Mouse (Mus musculus): ENCODE measurements around the gene Mapkap1.

The Mapkap1 gene

DNA sequence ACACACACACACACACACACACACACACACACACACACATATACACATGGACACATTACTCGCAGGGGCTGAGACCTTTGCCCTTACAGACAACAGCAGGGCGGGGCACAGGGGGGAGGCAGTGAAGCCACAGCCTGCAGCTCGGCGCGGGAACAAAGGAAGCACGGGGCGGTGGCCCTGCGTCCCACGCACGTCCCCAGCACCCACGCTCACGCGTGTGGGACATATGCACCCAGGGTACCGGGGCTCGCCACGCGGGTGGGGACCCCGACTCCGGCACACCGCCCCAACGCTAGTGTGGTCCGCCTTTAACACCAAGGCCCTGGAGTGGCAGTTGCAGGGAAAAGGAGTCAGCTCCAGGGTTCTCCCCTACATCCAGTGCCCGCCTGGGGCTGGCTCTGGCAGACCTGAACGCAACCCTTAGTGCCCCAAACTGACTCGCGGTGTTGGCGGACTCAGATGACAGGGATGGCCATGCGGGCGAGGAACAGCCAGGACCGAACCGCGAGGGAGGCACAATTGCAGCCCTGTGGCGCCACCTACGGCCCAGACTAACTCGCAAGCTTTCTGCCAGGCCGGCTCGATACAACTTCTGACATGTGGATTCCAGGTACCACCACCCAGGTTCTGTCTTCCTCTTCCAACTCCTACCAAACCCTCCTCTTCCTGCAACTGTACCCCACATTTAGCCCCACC, 232.5 kb downstream of the Mapkap1 start:
- DNase-seq = peak; percentile 84 to 87

DNA sequence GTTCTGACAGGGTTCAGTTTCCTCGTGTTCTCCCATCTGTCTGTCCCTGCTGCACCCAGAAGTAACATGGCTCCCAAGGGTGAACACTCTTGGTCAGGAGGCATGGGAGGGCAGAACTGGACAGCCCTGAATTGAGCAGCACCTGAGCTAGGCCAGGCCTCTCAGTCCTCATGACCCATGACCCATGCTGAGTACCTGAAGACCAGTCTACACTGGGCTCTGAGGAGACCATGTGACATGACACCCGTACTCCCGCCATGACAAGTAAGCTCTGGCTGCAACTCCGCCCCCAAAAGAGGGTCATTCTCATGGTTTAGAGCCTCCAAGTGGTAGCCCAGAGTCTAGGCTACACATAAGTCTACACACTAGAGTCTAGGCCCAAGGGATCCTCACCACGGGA, 233.2 kb downstream of the Mapkap1 start:
- no peak for DNase-seq

- DNase-seq = peak; percentile 63 to 67
Measured at GRCm38 (mm10) chr2:34642351-34642750, 235.8 kb downstream of the Mapkap1 start.

DNA sequence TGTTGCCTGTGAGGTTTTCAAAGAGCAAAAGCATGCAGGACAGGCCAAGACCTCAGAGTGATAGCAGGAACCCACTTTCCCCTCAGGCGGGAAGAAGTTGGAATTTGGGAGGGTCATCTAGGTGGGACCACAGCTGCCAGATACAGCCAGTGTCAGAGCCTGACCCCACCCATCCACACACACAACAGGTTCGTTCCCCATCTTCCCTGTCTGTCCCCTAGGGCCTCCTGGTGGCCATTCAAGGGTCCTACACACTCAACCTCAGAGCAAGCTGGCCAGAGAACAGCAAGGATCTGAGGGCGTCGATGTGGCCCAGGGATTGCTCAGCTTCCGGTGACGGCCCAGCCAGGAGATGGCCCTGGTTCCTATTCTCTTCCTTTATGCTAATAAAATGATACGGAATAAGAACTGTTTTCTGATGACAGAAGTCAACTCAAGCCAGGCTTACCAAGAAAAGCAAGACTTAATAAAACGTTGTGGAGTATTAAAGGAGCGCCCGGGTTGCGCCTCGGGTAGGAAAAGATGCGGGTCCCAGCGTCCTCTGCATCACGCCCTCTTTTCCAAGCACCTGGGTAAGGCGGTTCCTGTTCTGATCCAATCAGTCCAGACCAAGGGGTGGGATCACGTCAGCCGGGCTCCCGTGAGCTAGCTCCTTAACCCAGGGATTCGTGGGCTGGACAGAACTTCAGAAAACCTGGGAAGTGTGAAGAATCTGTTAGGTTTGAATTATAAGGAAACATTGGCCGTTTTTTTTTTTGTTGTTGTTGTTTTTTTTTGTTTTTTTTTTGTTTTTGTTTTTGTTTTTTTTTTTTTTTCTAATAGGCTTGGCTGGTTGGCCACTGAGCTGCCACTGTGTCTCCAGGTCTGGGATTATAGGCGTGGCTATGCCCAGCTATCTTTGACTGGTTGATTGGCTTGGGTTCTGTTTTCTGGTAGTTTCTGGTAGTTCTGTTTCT, 238.3 kb downstream of the Mapkap1 start:
- DNase-seq = peak; percentile 39 to 45

GRCm38 (mm10) chr2:34645851-34646540, 239.4 kb downstream of the Mapkap1 start:
- DNase-seq = peak; percentile 85

DNA sequence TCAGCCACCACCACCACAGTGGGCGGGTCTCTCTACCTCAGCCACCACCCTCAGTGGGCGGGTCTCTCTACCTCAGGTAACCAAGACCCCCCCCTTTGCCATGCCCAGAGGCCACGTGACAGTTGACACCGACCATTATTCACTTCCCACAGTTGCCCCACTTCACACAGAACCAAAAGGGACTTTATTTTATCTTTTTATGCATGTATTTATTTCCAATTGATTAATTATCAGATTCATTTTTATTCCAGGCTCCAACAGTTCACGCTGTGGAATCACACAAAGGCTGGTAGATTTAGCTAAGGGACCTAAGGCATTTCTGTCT, 239.9 kb downstream of the Mapkap1 start:
- DNase-seq = no peak

DNA sequence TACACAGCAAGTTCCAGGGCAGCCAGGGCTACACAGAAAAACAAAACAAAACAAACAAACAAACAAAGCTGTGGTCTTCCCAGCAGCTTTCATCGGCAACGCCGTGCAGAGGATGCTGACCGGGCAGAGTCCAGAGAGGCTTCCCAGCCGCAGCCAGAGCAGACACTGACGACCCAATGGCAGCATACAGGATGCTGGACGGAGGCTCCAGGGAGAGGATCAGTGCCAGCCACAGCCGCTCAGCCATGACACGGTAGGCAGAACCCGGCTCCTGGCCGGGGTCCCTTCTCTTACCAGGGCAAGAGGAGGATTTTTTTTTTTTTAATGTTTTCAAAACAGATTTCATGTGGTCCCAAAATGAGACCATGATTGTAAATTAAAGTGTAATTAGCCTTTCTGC, 240.8 kb downstream of the Mapkap1 start:
- DNase-seq = no peak

DNA sequence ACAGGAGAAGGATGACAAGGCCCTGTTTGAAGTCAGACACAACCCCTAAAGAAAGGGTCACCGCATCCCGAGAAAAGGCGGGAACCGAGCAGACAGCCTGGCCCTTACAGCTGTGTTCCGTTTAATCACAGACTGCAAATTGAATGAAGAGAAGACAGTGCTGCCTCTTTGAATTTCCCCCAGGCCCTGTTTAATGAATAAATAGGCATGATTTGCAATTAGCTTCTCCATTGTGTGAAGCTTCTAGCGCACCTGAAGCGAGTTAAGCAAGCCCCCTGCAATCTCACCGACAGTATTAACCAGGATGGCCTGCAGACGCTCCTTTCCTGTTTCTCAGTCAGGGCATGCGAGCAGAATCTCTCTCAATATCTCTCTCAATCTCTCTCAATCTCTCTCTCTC, 261.2 kb downstream of the Mapkap1 start:
- no peak for DNase-seq

DNA sequence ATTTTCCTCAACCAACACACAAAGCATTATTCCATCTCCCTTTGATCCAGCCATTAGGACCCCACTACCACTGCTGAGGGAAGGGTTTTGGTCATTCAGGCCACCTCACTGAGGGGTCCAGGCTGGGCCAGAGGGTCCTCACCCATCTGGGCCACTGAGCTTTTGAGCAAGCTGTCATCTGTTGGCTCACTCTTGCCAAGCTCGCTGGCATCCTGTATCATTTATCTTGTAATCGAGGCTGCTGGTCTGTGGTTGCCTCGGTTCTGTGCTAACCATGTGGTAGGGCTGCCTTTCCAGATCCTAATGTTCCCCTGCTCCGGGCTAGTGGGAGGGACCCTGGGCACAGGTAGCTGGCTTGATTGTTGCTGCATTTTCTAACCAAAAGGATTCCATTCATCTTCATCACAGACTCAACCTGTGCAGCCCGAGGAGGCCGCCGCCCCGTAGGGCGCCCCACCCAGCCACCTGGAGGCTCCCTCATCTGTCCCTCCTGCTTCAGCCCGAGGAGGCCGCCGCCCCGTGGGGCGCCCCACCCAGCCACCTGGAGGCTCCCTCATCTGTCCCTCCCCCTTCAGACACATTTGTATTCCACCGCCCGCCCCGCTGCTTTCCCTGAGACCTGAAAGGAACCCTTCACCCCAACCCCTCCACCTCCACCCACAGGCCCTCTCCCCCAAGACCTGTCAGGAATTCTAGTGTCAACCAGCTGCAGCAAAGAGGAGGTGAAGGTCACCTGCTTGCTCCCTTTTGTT, 262.0 kb downstream of the Mapkap1 start:
- DNase-seq = peak in 1 of 2 experiments; percentile 41

- DNase-seq = no peak
Measured at GRCm38 (mm10) chr2:34669203-34669746, 262.7 kb downstream of the Mapkap1 start.

- no peak for DNase-seq
Measured at GRCm38 (mm10) chr2:34670470-34670869, 263.9 kb downstream of the Mapkap1 start.

DNA sequence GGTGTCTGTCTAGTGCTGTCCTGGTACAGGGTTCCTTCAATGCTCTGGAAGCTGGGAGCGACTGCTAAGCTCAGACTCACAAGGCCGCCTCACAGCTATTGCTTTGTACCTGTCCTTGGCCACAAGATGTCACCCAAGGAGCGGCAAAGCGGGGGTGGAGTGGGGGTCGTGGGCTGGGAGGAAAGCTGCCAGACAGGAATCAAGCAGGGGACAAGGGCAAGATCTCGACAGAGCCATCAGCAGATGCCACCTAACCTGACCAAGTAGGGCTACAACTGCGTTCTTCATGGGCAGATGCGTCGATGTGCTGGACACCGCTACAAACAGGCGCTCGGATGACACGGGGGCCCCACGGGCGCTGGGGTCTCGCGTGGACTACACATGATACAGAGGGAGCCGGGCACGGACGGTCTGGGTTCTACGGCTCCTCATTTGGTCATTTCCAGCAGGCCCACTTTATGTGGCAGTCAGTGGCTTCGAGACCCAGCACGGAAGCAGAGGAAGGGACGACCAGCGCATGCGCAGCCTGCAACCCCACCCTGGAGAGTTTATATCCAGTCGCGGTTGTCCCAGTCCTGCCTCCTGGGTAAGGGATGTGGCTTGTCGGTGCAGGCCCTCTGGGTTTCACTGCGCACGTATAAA, 264.9 kb downstream of the Mapkap1 start:
- DNase-seq = peak; percentile 57 to 75

DNA sequence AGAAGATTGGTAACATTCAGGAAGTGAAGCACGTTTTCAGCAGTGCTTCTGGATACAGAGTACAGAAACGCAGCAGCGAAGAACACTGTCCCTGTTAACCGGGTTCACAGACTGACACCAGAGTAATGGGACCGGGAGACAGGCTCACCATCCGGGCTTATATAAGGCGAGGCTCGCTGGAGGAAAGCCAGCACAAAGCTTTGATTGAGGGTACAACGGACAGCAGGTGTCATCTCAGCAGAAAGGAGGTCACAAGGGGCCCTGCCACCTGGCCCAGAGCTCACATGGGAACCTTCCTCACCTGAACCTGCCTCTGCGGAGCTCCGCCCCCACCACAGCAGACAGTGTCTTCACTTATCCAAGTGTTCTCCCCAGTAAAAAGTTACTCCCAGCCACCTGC, 267.3 kb downstream of the Mapkap1 start:
- peak in 1 of 2 experiments; percentile 16 for DNase-seq
